Mouse (Mus musculus): ENCODE data around the gene Copb1. TPM values are rescaled to one million over a fixed set of nuclear protein-coding genes. Genes with fewer than 3 reads are reported as not detected.

The Copb1 gene
- polyA plus RNA-seq, 1 experiment = 13.3 TPM

DNA sequence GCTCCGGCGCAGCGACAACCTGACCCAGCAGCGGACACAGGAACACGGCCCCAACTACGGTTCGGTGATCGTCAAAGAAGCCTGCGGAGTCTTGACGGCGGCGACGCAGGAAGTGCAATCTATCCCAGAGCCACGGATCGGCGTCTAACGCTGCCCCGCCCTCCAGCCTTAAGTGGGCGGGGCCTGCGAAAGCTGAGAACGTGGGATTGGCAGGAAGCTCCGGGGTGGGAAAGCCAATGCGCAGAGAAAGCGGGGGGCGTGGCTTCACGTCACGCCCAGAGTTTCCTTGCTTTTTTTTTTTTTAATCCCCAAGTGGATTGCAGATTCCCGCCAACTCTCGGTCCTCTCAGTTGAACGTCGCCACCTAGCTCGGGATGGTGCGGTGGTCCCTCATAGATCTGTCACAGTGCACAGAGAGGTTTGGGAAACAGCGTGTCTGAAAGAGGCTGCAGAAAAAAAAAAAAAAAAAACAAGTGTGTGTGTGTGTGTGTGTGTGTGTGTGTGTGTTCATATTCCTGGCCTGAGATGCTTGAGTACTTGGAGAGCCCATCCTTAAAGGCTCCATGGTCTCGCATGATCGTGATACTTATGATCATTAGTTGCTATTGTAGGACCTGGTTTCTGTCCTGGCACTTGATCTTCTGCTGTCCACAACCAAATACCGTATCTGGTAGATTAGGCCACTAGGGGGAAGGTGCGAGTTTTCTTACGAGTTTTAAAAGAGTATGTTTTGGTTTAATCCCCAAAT, 21.7 kb upstream of the Copb1 start, which contains the start of gene Psma1:
Gene Psma1, minus strand, starts transcription at position 114 of the 748 bp plus-strand sequence.
- 1% methylated on average over 39 of the region's 39 CpGs for WGBS
- peak; percentile 92 to 96 for DNase-seq (ENCODE audit: low read depth in 1 of 2, low spot score in 2 of 2)
- peaks cover 13% of the 10 kb centered on the region for H3K36me3 ChIP-seq (ENCODE audit: control insufficient read depth, insufficient read depth, low read length)
- no peaks in the 10 kb centered on the region for H3K27me3 ChIP-seq (ENCODE audit: control insufficient read depth, insufficient read depth, low read length)
- peak within 1 kb of the TSS; percentile 84 for H3K4me3 ChIP-seq (ENCODE audit: extremely low read depth, insufficient read depth, insufficient read length)
- TF ChIP-seq CTCF (IDR thresholded peaks at IDR 0.05; ENCODE audit: extremely low read depth, insufficient read depth, insufficient read length, insufficient replicate concordance) (0 out of 2 replicates have a peak, but pooled peaks have one; percentile 6), POLR2A (IDR thresholded peaks at IDR 0.05; ENCODE audit: low read depth, low read length) (peak; percentile 84)
- H3K27ac ChIP-seq (ENCODE audit: insufficient read depth, low read length) = peak within 1 kb of the TSS; percentile 64
- peaks cover 2% of the 10 kb centered on the region; the same call in 1 of the 2 replicates for H3K4me1 ChIP-seq (ENCODE audit: control insufficient read depth, insufficient read depth, insufficient read length)

DNA sequence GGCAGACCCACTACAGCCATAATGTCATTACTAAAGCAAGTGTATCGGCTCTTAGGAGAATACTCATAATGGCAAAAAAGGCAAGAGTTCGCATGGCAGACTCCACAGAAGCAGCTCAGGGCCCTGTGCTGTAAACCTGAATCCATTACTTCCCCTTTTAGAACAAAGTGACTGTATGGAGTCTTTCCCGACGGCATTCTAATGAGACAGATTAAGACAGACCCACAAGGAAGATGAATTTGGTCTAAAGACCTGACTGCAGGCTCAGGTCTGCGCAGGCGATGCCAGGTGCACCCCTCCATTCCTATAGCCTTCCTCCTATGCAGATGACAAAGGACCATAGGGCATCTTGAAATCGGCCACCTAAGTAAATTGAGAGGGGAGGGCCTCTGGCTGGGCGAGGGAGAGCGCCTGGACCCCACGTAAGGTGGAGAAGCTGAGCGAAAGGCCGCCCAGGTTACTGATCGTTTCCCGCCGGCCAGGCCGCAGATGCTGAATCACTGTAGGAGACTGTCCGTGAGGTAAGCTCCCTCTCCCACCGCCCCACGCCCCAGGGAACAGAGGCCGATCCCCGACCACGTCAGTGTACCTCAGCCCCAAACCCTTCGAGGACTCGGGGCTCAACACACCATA, 21.0 kb upstream of the Copb1 start:
- WGBS = under 1% methylated on average over 24 of the region's 24 CpGs
- no peaks in the 10 kb centered on the region for H3K27me3 ChIP-seq (ENCODE audit: control insufficient read depth, insufficient read depth, low read length)
- H3K27ac ChIP-seq (ENCODE audit: insufficient read depth, low read length) = peak overlapping the region; percentile 62
- TF ChIP-seq POLR2A (IDR thresholded peaks at IDR 0.05; ENCODE audit: low read depth, low read length) (no peak), CTCF (IDR thresholded peaks at IDR 0.05; ENCODE audit: extremely low read depth, insufficient read depth, insufficient read length, insufficient replicate concordance) (no peak)
- no peak for DNase-seq (ENCODE audit: low read depth in 1 of 2, low spot score in 2 of 2)
- H3K4me3 ChIP-seq (ENCODE audit: extremely low read depth, insufficient read depth, insufficient read length) = peak overlapping the region; percentile 79
- H3K4me1 ChIP-seq (ENCODE audit: control insufficient read depth, insufficient read depth, insufficient read length) = peaks cover 2% of the 10 kb centered on the region; the same call in 1 of the 2 replicates
- peaks cover 15% of the 10 kb centered on the region for H3K36me3 ChIP-seq (ENCODE audit: control insufficient read depth, insufficient read depth, low read length)

DNA sequence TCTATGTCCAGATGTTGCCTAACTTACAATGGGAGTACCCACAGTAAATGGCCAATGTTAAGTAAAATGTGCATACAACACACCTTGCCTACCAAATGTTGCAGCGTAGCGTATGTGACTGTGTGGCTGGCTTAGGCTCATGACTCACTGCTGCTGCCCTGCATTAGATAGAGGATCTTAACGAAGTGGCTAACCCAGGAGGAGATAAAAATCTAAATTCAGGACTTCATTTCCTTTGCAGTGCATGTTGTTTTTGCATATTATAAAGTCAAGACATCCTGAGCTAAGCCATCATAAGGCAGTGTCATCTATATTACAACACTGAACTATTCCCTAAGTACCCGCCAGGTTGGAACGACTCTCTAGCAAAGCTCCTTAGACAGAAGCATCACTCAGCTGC, 13.9 kb upstream of the Copb1 start:
- Histone ChIP-seq H3K4me3 (ENCODE audit: extremely low read depth, insufficient read depth, insufficient read length) (no peak overlapping the region), H3K27ac (ENCODE audit: insufficient read depth, low read length) (no peak overlapping the region), H3K27me3 (ENCODE audit: control insufficient read depth, insufficient read depth, low read length) (no peaks in the 10 kb centered on the region), H3K4me1 (ENCODE audit: control insufficient read depth, insufficient read depth, insufficient read length) (no peaks in the 10 kb centered on the region), H3K36me3 (ENCODE audit: control insufficient read depth, insufficient read depth, low read length) (peaks cover 52% of the 10 kb centered on the region)
- no peak for DNase-seq (ENCODE audit: low read depth in 1 of 2, low spot score in 2 of 2)
- WGBS = 91% methylated on average over 5 of the region's 5 CpGs
- no peak for TF ChIP-seq CTCF (IDR thresholded peaks at IDR 0.05; ENCODE audit: extremely low read depth, insufficient read depth, insufficient read length, insufficient replicate concordance)
- no peak for TF ChIP-seq POLR2A (IDR thresholded peaks at IDR 0.05; ENCODE audit: low read depth, low read length)

DNA sequence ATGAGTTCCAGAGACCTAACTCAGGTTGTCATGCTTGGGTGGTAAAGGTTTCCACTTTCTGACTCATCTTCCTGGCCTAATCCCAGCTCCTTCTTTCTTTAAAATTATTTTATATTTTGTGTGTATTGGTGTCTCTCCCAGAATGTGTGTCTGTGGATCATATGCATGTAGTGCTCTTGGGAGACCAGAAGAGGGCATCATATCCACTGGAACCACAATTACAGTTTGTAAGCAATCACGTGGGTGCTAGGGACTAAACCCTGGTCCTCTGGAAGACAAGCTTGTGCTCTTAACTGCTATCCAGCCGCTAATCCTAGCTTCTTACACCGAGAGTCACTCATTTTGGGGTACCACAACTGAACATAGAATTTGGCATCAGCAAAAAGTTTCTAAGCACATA, 2.8 kb downstream of the Copb1 start:
- H3K36me3 ChIP-seq (ENCODE audit: control insufficient read depth, insufficient read depth, low read length) = peaks cover 20% of the 10 kb centered on the region
- no peak overlapping the region for H3K27ac ChIP-seq (ENCODE audit: insufficient read depth, low read length)
- WGBS = 96% methylated on average over 3 of the region's 3 CpGs
- no peaks in the 10 kb centered on the region; the same call in 1 of the 2 replicates for H3K4me1 ChIP-seq (ENCODE audit: control insufficient read depth, insufficient read depth, insufficient read length)
- no peak for DNase-seq (ENCODE audit: low read depth in 1 of 2, low spot score in 2 of 2)
- no peak overlapping the region for H3K4me3 ChIP-seq (ENCODE audit: extremely low read depth, insufficient read depth, insufficient read length)
- H3K27me3 ChIP-seq (ENCODE audit: control insufficient read depth, insufficient read depth, low read length) = no peaks in the 10 kb centered on the region
- TF ChIP-seq CTCF (IDR thresholded peaks at IDR 0.05; ENCODE audit: extremely low read depth, insufficient read depth, insufficient read length, insufficient replicate concordance) (no peak), POLR2A (IDR thresholded peaks at IDR 0.05; ENCODE audit: low read depth, low read length) (no peak)

DNA sequence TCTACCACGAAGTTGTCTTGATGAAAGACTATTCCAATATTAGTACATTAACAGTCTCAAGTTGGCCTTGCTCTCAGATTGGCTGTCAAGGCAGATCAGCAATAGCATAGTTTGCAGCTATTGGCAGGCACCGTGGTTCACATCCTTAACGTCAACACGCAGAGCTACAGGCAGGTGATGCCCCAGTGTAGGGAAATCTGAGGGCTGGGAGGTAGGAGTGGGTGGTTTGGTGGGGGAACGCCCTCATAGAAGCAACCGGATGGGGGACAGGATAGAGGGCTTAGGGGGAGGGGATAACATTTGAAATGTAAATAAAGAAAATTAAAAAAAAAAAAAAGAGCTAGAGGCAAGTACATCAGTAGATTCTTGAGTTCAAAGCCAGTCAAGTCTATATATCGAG, 20.5 kb downstream of the Copb1 start:
- no peak for DNase-seq (ENCODE audit: low read depth in 1 of 2, low spot score in 2 of 2)
- Histone ChIP-seq H3K27ac (ENCODE audit: insufficient read depth, low read length) (no peak overlapping the region), H3K4me3 (ENCODE audit: extremely low read depth, insufficient read depth, insufficient read length) (no peak overlapping the region), H3K36me3 (ENCODE audit: control insufficient read depth, insufficient read depth, low read length) (peaks cover 40% of the 10 kb centered on the region), H3K27me3 (ENCODE audit: control insufficient read depth, insufficient read depth, low read length) (no peaks in the 10 kb centered on the region), H3K4me1 (ENCODE audit: control insufficient read depth, insufficient read depth, insufficient read length) (no peaks in the 10 kb centered on the region)
- 87% methylated on average over 7 of the region's 7 CpGs for WGBS
- no peak for TF ChIP-seq POLR2A (IDR thresholded peaks at IDR 0.05; ENCODE audit: low read depth, low read length)
- TF ChIP-seq CTCF (IDR thresholded peaks at IDR 0.05; ENCODE audit: extremely low read depth, insufficient read depth, insufficient read length, insufficient replicate concordance) = no peak

DNA sequence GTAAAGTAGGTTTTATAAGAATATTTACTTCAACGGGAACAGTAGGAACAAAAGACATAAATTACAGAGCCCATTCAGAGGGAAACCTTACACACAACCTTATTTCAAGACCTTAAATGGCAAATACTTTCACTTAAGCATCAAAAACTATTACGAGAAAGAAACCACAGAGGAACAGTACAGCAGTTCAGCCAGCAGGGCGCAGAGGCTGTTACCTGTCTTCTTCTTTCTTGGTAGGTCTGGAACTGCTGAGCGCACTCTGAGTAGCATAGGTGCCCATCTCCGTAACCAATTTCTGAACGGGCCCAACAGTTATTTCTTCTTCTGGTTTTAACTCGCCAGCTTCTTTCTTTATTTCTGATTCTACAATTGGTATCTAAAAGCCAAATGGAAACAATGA, 21.5 kb downstream of the Copb1 start:
- Histone ChIP-seq H3K4me1 (ENCODE audit: control insufficient read depth, insufficient read depth, insufficient read length) (no peaks in the 10 kb centered on the region), H3K27ac (ENCODE audit: insufficient read depth, low read length) (no peak overlapping the region), H3K4me3 (ENCODE audit: extremely low read depth, insufficient read depth, insufficient read length) (no peak overlapping the region), H3K36me3 (ENCODE audit: control insufficient read depth, insufficient read depth, low read length) (peaks cover 36% of the 10 kb centered on the region), H3K27me3 (ENCODE audit: control insufficient read depth, insufficient read depth, low read length) (no peaks in the 10 kb centered on the region)
- DNase-seq (ENCODE audit: low read depth in 1 of 2, low spot score in 2 of 2) = no peak
- WGBS = 90% methylated on average over 7 of the region's 7 CpGs
- TF ChIP-seq POLR2A (IDR thresholded peaks at IDR 0.05; ENCODE audit: low read depth, low read length) (no peak), CTCF (IDR thresholded peaks at IDR 0.05; ENCODE audit: extremely low read depth, insufficient read depth, insufficient read length, insufficient replicate concordance) (no peak)
